Mouse (Mus musculus) liver, embryonic 14.5 days (tissue): ENCODE results near the gene Efcab12. TPM values are rescaled to one million over a fixed set of nuclear protein-coding genes. Genes with fewer than 3 reads are reported as not detected.
A peak's percentile ranks its signal among the peaks of the same experiment; 100 is the strongest.

Experiments used
- ATAC-seq: fragments of 200-750 bp; cut with Nextera tagmentation; 2 replicates; pipeline ENCODE4 v1.8.0; 2017; ENCODE audit warnings: moderate number of reproducible peaks, mild to moderate bottlenecking, moderate library complexity; ENCODE audit not compliant: insufficient read depth
- DNase-seq, 3 experiments: peaks; one replicate each; pipeline ENCODE4 v3.0.0-alpha.2; 2012 to 2013; ENCODE audit warnings: low read depth in 3 of 3, low spot score in 3 of 3
- H3K27ac ChIP-seq: fragments of 300-500 bp; sonication (generic); 2 replicates; pipeline ENCODE4 v1.5.1; 2014; ENCODE audit warnings: moderate library complexity, mild to moderate bottlenecking, control low read depth, inconsistent platforms
- H3K27me3 ChIP-seq: fragments of 300-500 bp; sonication (generic); 2 replicates; pipeline ENCODE4 v1.6.1; 2014; ENCODE audit warnings: mild to moderate bottlenecking, low read length, moderate library complexity; ENCODE audit not compliant: control insufficient read depth, insufficient read depth
- H3K36me3 ChIP-seq: fragments of 300-500 bp; sonication (generic); replicated peaks from 2 replicates; pipeline ENCODE4 v1.6.1; 2014; ENCODE audit warnings: low read depth; ENCODE audit not compliant: control insufficient read depth, insufficient read depth
- H3K4me1 ChIP-seq, 2 experiments: fragments of 200-500 bp in 1 of 2; fragments of 300-500 bp in 1 of 2; sonication (generic) in 1 of 2; replicated peaks; 2 replicates each; pipeline ENCODE4 v1.6.1; 2012 to 2014; ENCODE audit warnings: antibody characterized with exemption in 1 of 2, inconsistent platforms in 1 of 2, low read length in 1 of 2; ENCODE audit not compliant: control insufficient read depth in 2 of 2, insufficient read depth in 2 of 2
- H3K4me2 ChIP-seq: fragments of 300-500 bp; sonication (generic); 2 replicates; pipeline ENCODE4 v1.6.1; 2014; ENCODE audit warnings: low read depth, mild to moderate bottlenecking, control low read depth, moderate library complexity
- H3K4me3 ChIP-seq, 2 experiments: fragments of 200-500 bp in 1 of 2; fragments of 300-500 bp in 1 of 2; sonication (generic) in 1 of 2; 2 replicates each; pipeline ENCODE4 v1.5.1; 2012 to 2014; ENCODE audit warnings: low read depth in 2 of 2, low read length in 2 of 2, mild to moderate bottlenecking in 2 of 2, control low read depth in 1 of 2, inconsistent platforms in 1 of 2, moderate library complexity in 1 of 2; ENCODE audit not compliant: insufficient read depth in 1 of 2
- H3K9ac ChIP-seq: fragments of 300-500 bp; sonication (generic); replicated peaks from 2 replicates; pipeline ENCODE4 v1.6.1; 2014; ENCODE audit warnings: mild to moderate bottlenecking, control low read depth, moderate library complexity
- H3K9me3 ChIP-seq: fragments of 300-500 bp; sonication (generic); 2 replicates; pipeline ENCODE4 v1.6.1; 2016; ENCODE audit warnings: low read length, mixed read lengths; ENCODE audit not compliant: control insufficient read depth
- CTCF ChIP-seq: IDR thresholded peaks from 2 replicates; pipeline ENCODE4 v1.5.1; 2016; ENCODE audit warnings: antibody characterized with exemption, low read depth, control low read depth
- EP300 ChIP-seq: IDR thresholded peaks from 2 replicates; pipeline ENCODE4 v1.6.1; 2016; ENCODE audit warnings: antibody characterized with exemption, low read depth
- WGBS: fragments of 180-500 bp; shearing (Covaris S2); extraction: QIAGEN DNeasy Blood & Tissue Kit; methylation state at CpG from one replicate; pipeline ENCODE4 v1.1.7; 2014; ENCODE audit not compliant: insufficient replicate concordance; 5-methylcytosine and 5-hydroxymethylcytosine counted together
- polyA plus RNA-seq, 2 experiments: library from polyadenylated mRNA; depleted of rRNA in 1 of 2; stranded (reverse) in 1 of 2; unstranded in 1 of 2; fragments of >200 nt; fragmentation: Nextera tagmentation in 1 of 2; extraction: Ambion mirVana in 1 of 2; gene quantifications; 2 replicates each; pipeline versions ENCODE4 v1.2.1 to v1.2.3; 2012 to 2014

The Efcab12 gene
- polyA plus RNA-seq, 2 experiments: 0.11 TPM; not detected in 1

DNA sequence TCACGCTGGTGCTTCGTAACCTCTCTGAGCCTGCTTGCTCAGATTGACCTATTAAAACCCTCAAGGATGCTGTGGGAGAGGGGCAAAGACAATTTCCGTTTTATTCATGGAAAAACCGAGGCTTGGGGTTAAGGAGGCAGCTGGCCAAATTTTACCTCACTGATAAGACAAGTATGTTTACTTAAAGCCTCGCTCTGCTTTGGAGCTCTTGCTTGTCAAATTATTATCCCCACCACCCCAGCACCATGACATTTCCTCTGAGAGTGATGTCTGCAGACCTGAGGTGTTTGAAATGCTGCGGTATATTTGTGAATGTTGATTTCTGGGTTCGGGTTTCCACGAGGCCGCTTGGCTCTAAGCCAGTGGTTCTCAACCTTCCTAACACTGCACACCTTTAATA, 61.8 kb downstream of the Efcab12 start:
- no peak overlapping the region for H3K27ac ChIP-seq
- peak overlapping the region; percentile 13; the same call in 1 of the 2 replicates for H3K4me2 ChIP-seq
- ATAC-seq: no peak
- TF ChIP-seq CTCF (no peak), EP300 (no peak)
- no peak for DNase-seq
- H3K4me1 ChIP-seq: peaks cover 3 to 11% of the 10 kb centered on the region in 2 experiments; a peak in 3 of 4 replicates
- no peak overlapping the region for H3K4me3 ChIP-seq
- WGBS: 41% methylated on average over 9 of the region's 9 CpGs
- no peaks in the 10 kb centered on the region for H3K9me3 ChIP-seq
- no peak overlapping the region for H3K9ac ChIP-seq
- no peaks in the 10 kb centered on the region; the same call in 1 of the 2 replicates for H3K36me3 ChIP-seq
- no peaks in the 10 kb centered on the region for H3K27me3 ChIP-seq

DNA sequence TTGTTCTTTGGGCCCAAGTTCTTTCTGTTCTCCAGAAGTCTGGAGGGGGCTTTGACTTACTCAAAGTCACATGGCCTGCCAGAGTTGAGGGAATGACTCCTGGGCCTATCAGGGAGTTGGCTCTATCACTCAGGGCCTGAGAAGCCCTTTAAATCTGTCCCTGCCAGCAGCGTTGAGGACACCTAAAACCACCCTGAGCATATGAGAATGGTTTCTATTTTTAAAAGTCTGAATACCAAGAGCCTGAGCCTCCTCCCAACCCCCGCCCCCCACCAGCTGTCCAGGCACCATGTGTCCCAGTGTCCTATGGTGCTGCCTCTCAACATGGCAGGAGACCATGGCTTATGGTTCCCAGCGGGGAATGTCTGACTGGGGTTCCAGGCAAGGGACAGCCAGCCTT, 62.4 kb downstream of the Efcab12 start:
- peak overlapping the region in 1 of 2 experiments; percentile 70; a peak in 1 of 4 replicates for H3K4me3 ChIP-seq
- 35% methylated on average over 3 of the region's 3 CpGs for WGBS
- DNase-seq (no peak), ATAC-seq (no peak)
- no peaks in the 10 kb centered on the region for H3K9me3 ChIP-seq
- no peaks in the 10 kb centered on the region; the same call in 1 of the 2 replicates for H3K36me3 ChIP-seq
- H3K4me2 ChIP-seq: peak overlapping the region; percentile 79
- no peak overlapping the region; the same call in 1 of the 2 replicates for H3K9ac ChIP-seq
- peaks cover 3 to 11% of the 10 kb centered on the region in 2 experiments; a peak in 3 of 4 replicates for H3K4me1 ChIP-seq
- TF ChIP-seq CTCF: no peak
- no peak for TF ChIP-seq EP300
- no peak overlapping the region for H3K27ac ChIP-seq
- no peaks in the 10 kb centered on the region for H3K27me3 ChIP-seq

DNA sequence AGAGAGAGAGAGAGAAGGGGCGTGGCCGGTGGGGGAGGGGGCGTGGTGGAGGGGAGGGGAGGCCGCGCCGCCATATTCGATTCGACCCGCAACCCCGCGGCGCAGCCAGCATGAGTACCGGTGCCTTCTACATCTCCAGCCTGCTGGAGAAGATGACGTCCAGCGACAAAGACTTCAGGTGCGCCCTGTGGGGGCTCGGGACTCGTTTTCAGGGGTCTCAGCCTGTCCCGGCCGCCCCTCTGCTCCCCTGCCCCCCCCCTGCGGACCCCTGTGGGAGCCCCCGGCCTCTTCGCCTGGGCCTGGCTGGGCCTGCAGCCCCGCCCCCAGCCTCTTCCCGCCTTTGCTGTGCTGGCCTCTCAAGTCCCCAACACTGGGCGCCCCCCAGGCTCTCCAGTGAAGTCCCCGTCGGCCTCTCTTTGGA, 63.7 kb downstream of the Efcab12 start, which contains the start of gene Cand2:
TSS of gene Cand2 (plus strand) at position 38 of the 421 bp plus-strand sequence.
- DNase-seq (no peak), ATAC-seq (peak; percentile 55)

DNA sequence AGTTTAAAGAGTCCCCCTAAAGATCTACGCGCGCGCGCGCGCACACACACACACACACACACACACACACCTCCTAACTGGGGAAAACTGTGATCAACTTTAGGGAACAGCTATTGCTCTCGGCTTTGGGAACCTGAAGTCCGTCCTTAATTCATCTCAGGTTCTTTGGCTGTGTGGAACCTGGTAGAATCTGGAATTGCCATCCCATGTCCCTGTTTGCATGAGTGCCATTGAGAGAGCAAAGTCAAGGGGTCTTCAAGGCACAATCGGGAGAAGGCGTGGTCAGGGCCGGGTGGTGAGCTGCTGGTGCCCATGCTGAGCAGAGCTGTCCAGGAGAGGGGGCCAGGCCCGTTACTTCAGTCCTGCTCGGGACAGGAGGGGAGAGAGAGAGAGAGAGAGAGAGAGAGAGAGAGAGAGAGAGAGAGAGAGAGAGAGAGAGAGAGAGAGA, 64.2 kb downstream of the Efcab12 start:
- Histone ChIP-seq H3K27me3 (no peaks in the 10 kb centered on the region), H3K4me1 (peaks cover 3 to 14% of the 10 kb centered on the region in 2 experiments; a peak in 3 of 4 replicates), H3K4me3 (peak overlapping the region; percentile 34 to 46), H3K4me2 (peak overlapping the region; percentile 80), H3K9ac (peak overlapping the region; percentile 34; the same call in 1 of the 2 replicates), H3K27ac (no peak overlapping the region), H3K9me3 (no peaks in the 10 kb centered on the region), H3K36me3 (no peaks in the 10 kb centered on the region)
- no peak for TF ChIP-seq EP300
- no peak for TF ChIP-seq CTCF
- 2% methylated on average over 14 of the region's 14 CpGs for WGBS
- DNase-seq (no peak), ATAC-seq (peak; percentile 40; the same call in 1 of the 2 replicates)

More for the DNA sequence above, 63.7 kb downstream of the Efcab12 start, which contains the start of gene Cand2:
- no peaks in the 10 kb centered on the region for H3K27me3 ChIP-seq
- peaks cover 3 to 14% of the 10 kb centered on the region in 2 experiments; a peak in 3 of 4 replicates for H3K4me1 ChIP-seq
- H3K4me3 ChIP-seq: peak within 1 kb of the TSS; percentile 67 to 70
- WGBS: under 1% methylated on average over 24 of the region's 28 CpGs
- peak within 1 kb of the TSS; percentile 63 for H3K9ac ChIP-seq
- H3K9me3 ChIP-seq: no peaks in the 10 kb centered on the region
- no peaks in the 10 kb centered on the region for H3K36me3 ChIP-seq
- TF ChIP-seq CTCF (no peak), EP300 (no peak)
- no peak within 1 kb of the TSS for H3K27ac ChIP-seq
- peak within 1 kb of the TSS; percentile 80 for H3K4me2 ChIP-seq

DNA sequence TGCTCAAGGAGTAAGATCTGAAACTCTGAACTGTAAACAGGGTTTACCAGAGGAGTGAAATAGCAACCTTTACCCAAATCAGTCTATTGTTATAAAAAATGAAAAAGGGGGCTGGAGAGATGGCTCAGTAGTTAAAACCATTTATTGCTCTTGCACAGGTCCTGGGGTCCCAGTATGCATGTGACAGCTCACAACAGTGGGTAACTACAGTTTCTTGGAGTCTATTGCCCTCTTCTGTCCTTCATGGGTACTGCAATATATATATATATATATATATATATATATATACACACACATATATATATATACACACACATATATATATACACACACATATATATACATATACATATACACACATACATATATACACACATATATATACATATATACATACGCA, 65.6 kb downstream of the Efcab12 start:
- Histone ChIP-seq H3K9ac (no peak overlapping the region), H3K9me3 (no peaks in the 10 kb centered on the region), H3K36me3 (no peaks in the 10 kb centered on the region), H3K4me1 (peaks cover 3 to 20% of the 10 kb centered on the region in 2 experiments; a peak in 3 of 4 replicates), H3K27ac (no peak overlapping the region), H3K4me2 (no peak overlapping the region), H3K4me3 (no peak overlapping the region), H3K27me3 (no peaks in the 10 kb centered on the region)
- DNase-seq: no peak
- 73% methylated on average over 1 of the region's 1 CpGs for WGBS
- no peak for ATAC-seq
- TF ChIP-seq CTCF (peak; percentile 41; the same call in 1 of the 2 replicates), EP300 (no peak)
